Mouse (Mus musculus) kidney, embryonic 16.5 days (tissue): Measurements from ENCODE around the gene Tpk1. TPM values are rescaled to one million over a fixed set of nuclear protein-coding genes. Genes with fewer than 3 reads are reported as not detected.
"Not testable (repeated sequence)": the region's sequence is repeated elsewhere in the genome, so short reads cannot be mapped to it uniquely, and the experiment has no call there.

ENCODE experiments used
- ATAC-seq: fragments of 200-750 bp; cut with Nextera tagmentation; 2 replicates; pipeline ENCODE4 v1.8.0; 2017; ENCODE audit warnings: moderate TSS enrichment; ENCODE audit not compliant: low FRiP score, low TSS enrichment
- H3K27ac ChIP-seq: fragments of 300-500 bp; sonication (generic); 2 replicates; pipeline ENCODE4 v1.5.1; 2014; ENCODE audit warnings: low read length
- H3K27me3 ChIP-seq: fragments of 300-500 bp; sonication (generic); 2 replicates; pipeline ENCODE4 v1.6.1; 2014; ENCODE audit warnings: low read length, control low read depth, mixed read lengths; ENCODE audit not compliant: insufficient read depth
- H3K36me3 ChIP-seq: fragments of 300-500 bp; sonication (generic); 2 replicates; pipeline ENCODE4 v1.6.1; 2014; ENCODE audit warnings: low read length, control low read depth, mixed read lengths; ENCODE audit not compliant: insufficient read depth
- H3K4me1 ChIP-seq: fragments of 300-500 bp; sonication (generic); 2 replicates; pipeline ENCODE4 v1.6.1; 2014; ENCODE audit warnings: low read length, control low read depth, mixed read lengths; ENCODE audit not compliant: insufficient read depth
- H3K4me2 ChIP-seq: fragments of 300-500 bp; sonication (generic); replicated peaks from 2 replicates; pipeline ENCODE4 v1.6.1; 2014; ENCODE audit warnings: low read depth, low read length
- H3K4me3 ChIP-seq: fragments of 300-500 bp; sonication (generic); 2 replicates; pipeline ENCODE4 v1.5.1; 2014; ENCODE audit warnings: mild to moderate bottlenecking, low read length
- H3K9ac ChIP-seq: fragments of 300-500 bp; sonication (generic); replicated peaks from 2 replicates; pipeline ENCODE4 v1.6.1; 2014; ENCODE audit warnings: low read length
- H3K9me3 ChIP-seq: fragments of 300-500 bp; sonication (generic); 2 replicates; pipeline ENCODE4 v1.6.1; 2016; ENCODE audit warnings: low read length, control low read depth
- WGBS: fragments of 180-500 bp; shearing (Covaris S2); extraction: QIAGEN DNeasy Blood & Tissue Kit; methylation state at CpG from one replicate; pipeline ENCODE4 v1.1.7; 2014; 5-methylcytosine and 5-hydroxymethylcytosine counted together
- polyA plus RNA-seq: library from polyadenylated mRNA; unstranded; fragments of >200 nt; fragmentation: Nextera tagmentation; extraction: Ambion mirVana; gene quantifications from 2 replicates; pipeline ENCODE4 v1.2.1, GENCODE M21; 2015

Gene Tpk1
- polyA plus RNA-seq, 1 experiment from 2014 or later, result 23.0 TPM

DNA sequence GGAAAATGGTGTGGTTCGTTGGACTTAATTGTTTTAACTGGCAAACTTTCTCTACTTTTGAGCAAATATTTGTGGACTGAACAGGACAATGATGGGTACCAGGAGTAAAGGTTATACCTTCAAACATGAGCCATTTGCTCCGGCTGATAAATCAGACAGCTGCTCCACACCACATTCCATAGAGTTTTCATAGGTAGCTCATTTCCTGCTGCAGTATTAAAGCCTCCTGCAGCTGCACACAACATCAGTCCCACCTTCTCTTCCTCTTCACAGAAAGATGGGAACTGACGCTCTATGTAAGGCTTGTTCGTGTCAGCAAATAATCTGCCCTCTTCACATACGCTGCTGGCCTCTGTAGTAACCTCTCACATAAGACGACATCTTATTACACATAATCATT lies 22.4 kb downstream of the Tpk1 start:
- H3K9me3 ChIP-seq, result no peaks in the 10 kb centered on the region
- H3K36me3 ChIP-seq, result no peaks in the 10 kb centered on the region
- no peaks in the 10 kb centered on the region for H3K4me1 ChIP-seq
- no peak overlapping the region for H3K9ac ChIP-seq
- ATAC-seq, result no peak
- H3K27ac ChIP-seq, result no peak overlapping the region
- no peak overlapping the region for H3K4me2 ChIP-seq
- H3K27me3 ChIP-seq, result no peaks in the 10 kb centered on the region
- 72% methylated on average over 6 of the region's 6 CpGs for WGBS
- H3K4me3 ChIP-seq, result no peak overlapping the region

DNA sequence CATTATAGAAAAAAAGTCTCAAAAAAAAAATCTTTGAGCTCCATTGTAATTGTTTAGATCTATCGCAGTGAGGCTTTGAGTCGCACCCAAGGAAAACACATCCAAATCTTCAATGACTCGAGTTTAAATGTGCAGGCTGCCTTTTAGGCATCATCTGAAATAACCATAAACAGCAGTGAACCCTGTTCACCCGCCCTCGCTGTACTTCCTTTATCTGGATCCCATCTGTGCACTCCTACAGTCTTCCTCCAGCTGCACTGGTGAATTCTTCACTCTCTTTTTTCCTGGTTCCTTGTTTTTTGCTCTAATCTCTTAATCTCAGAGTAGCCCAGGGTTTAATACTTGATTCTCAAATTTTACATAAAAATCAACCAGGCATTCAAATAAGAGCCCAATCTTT lies 23.7 kb downstream of the Tpk1 start:
- H3K9me3 ChIP-seq, result no peaks in the 10 kb centered on the region
- no peak overlapping the region for H3K4me3 ChIP-seq
- no peaks in the 10 kb centered on the region for H3K27me3 ChIP-seq
- 37% methylated on average over 5 of the region's 5 CpGs for WGBS
- ATAC-seq, result no peak
- no peak overlapping the region for H3K27ac ChIP-seq
- no peaks in the 10 kb centered on the region for H3K4me1 ChIP-seq
- H3K4me2 ChIP-seq, result no peak overlapping the region
- H3K9ac ChIP-seq, result no peak overlapping the region
- H3K36me3 ChIP-seq, result no peaks in the 10 kb centered on the region

DNA sequence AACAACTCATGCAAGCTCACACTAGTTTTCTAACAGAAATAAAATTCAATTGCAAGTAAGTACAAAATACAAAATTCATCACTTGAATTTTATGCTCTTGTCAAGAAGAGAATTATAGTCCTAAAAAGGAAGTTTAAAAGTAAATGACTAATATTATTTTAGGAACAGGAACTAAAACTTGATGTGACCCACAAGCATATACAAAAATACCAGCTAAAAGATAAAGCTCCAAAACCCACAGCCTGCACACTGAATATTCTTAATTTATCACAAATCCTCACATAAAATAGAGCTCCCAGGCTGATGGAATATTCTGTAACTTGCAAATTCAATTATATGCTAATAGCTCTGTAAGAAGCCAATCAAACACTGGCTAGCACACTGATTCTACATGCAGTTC lies 25.5 kb downstream of the Tpk1 start:
- H3K4me1 ChIP-seq, result no peaks in the 10 kb centered on the region
- no peaks in the 10 kb centered on the region for H3K9me3 ChIP-seq
- no peak overlapping the region for H3K27ac ChIP-seq
- no peaks in the 10 kb centered on the region for H3K36me3 ChIP-seq
- no peak overlapping the region for H3K9ac ChIP-seq
- H3K4me3 ChIP-seq, result no peak overlapping the region
- no peaks in the 10 kb centered on the region for H3K27me3 ChIP-seq
- H3K4me2 ChIP-seq, result no peak overlapping the region
- no peak for ATAC-seq

DNA sequence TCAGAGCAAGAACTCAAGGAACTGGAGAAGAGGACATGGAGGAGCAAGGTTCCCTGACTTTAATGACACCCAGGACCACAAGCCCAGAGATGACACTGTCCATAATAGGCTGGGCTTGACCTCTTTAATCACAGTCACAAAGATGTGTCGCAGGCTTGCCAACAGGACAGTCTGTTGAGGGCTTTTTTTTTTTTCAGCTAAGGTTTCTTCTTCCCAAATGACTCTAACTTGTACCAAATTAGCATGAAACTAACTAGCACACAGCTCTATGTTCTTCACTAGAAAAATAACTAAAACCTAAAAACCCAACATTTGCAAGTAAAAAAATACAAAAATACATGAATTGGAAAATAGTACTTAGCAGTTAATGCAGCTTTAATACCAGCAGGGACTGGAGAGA lies 27.2 kb downstream of the Tpk1 start:
- 87% methylated on average over 1 of the region's 1 CpGs for WGBS
- H3K4me3 ChIP-seq, result no peak overlapping the region
- H3K27ac ChIP-seq, result no peak overlapping the region
- no peaks in the 10 kb centered on the region for H3K4me1 ChIP-seq
- ATAC-seq, result no peak
- no peak overlapping the region for H3K9ac ChIP-seq
- no peak overlapping the region for H3K4me2 ChIP-seq
- H3K36me3 ChIP-seq, result no peaks in the 10 kb centered on the region
- H3K9me3 ChIP-seq, result no peaks in the 10 kb centered on the region
- no peaks in the 10 kb centered on the region for H3K27me3 ChIP-seq

DNA sequence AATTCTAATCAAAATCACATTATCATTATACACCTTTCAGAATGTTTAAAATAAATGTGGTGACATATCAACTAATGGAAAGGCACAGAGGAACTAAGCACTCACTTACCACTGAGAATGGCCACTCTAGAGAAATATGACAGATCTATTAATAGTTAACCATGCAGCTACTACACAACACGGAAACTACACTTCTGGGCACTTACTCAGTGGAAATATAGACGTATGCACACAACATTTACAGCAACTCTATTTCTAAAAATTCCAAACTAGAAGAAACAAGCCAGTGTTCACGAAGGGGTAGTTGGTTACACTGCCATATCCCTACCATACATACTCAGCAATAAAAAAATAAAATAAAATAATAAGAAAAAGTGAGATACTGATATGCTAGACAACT lies 28.0 kb downstream of the Tpk1 start:
- Histone ChIP-seq H3K4me2 (no peak overlapping the region), H3K36me3 (no peaks in the 10 kb centered on the region), H3K4me3 (no peak overlapping the region), H3K9me3 (no peaks in the 10 kb centered on the region), H3K27ac (no peak overlapping the region), H3K27me3 (no peaks in the 10 kb centered on the region), H3K4me1 (no peaks in the 10 kb centered on the region), H3K9ac (no peak overlapping the region)
- no peak for ATAC-seq
- WGBS, result 77% methylated on average over 3 of the region's 3 CpGs

DNA sequence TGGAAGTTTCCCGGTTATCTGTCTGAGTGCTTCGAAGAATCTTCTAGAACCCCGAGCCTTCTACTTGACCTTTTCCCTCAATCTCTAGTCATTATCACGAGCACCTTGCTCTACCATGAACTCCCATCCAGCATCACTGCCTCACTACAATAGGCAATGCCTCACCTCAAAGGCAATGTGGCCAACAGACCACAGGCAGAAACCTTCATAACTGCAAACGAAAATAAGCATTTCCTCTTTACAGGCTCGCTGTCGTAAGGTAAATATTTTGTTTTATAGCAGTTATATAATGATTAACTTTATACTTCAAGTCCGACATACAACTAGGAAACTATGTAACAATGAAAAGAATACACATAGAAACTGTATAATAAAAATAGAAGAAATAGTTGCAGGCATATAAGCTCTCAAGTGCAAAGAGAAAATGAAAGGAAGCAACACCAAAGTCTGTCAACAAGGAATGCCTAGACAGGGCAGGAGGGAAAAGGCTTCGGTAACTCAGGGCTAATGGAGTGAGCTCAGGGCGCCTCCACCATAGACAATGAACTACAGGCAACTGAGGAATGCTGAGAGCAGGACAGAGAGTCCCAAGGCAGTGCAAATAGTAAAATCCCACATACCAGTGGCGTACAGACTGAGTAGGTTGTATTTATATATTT lies 29.0 kb downstream of the Tpk1 start:
- WGBS, result 81% methylated on average over 11 of the region's 11 CpGs
- no peak overlapping the region for H3K9ac ChIP-seq
- no peak overlapping the region; the same call in 1 of the 2 replicates for H3K4me2 ChIP-seq
- no peak overlapping the region for H3K27ac ChIP-seq
- H3K36me3 ChIP-seq, result no peaks in the 10 kb centered on the region
- no peaks in the 10 kb centered on the region for H3K27me3 ChIP-seq
- H3K4me1 ChIP-seq, result no peaks in the 10 kb centered on the region
- no peak for ATAC-seq
- H3K4me3 ChIP-seq, result no peak overlapping the region
- H3K9me3 ChIP-seq, result no peaks in the 10 kb centered on the region

DNA sequence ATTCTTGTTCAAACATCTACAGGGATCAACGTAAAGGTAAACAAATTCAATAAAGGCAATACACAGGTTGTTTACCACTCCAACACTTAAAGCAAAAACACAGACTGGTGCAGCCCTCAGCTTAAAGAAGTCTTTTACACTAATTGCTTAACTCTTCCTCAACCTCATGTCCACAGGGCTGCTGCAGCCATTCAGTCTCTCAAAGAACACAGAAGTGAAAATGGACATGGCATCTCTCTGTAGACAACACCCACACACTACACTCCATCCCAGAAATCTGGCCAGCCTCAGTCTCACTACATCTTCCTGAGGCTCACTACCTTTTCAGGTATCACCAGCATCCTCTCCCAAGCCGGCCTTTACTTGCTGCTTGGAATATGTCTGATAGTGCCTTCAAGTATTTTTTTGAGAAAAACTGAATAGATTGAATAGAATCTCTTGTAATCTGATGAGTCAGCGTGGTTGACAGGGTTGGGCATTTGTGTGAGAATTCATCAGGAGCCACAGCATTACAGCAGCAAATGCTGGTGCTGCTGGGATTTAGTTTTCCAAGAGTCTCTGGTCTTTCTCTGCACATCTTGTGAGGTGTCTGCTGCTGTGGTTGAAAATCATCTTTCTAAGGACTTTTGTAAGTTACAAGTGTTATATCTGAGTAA lies 32.6 kb downstream of the Tpk1 start:
- H3K27me3 ChIP-seq, result no peaks in the 10 kb centered on the region
- H3K4me2 ChIP-seq, result no peak overlapping the region
- no peaks in the 10 kb centered on the region for H3K4me1 ChIP-seq
- H3K36me3 ChIP-seq, result no peaks in the 10 kb centered on the region
- H3K27ac ChIP-seq, result no peak overlapping the region
- no peaks in the 10 kb centered on the region for H3K9me3 ChIP-seq
- no peak overlapping the region for H3K9ac ChIP-seq
- no peak overlapping the region for H3K4me3 ChIP-seq
- ATAC-seq, result no peak
- 87% methylated on average over 3 of the region's 3 CpGs for WGBS

DNA sequence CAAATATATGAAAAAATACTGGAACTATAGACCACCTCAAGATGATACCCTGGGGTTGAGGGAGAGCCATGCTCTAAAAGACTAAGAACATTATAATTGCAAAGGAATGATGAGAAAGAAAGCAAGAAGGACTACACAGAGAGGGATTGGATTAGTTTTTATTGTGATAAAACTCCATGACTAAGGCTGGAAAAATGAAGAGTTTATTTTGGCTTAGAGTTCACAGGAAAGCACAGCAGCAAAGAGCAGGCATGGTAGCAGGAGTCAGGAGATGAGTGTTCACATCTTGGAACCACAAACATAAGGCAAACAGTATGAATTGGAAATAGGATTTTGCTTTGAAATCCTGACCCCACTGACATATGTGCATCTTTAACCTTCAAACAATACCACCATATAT lies 33.2 kb downstream of the Tpk1 start:
- Histone ChIP-seq H3K27ac (no peak overlapping the region), H3K4me3 (no peak overlapping the region), H3K36me3 (no peaks in the 10 kb centered on the region), H3K9me3 (no peaks in the 10 kb centered on the region), H3K4me2 (no peak overlapping the region), H3K4me1 (no peaks in the 10 kb centered on the region), H3K9ac (no peak overlapping the region), H3K27me3 (no peaks in the 10 kb centered on the region)
- no peak for ATAC-seq

DNA sequence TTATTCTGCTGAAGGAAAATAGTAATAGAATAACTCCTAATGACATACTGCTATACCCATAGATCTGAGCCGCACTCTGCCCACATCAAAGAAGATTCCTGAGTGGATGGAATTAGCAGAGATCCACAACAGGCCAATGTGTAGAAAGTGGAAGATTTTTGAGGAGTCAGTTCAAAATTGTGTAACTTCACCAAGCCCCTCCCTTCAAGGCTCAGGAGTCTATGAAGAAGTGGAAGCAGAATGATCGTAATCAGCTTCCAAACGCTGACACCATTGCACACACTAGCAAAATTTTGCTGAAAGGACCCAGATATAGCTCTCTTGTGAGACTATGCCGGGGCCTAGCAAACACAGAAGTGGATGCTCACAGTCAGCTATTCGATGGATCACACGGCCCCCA lies 42.6 kb downstream of the Tpk1 start:
- H3K36me3 ChIP-seq, H3K9ac ChIP-seq, ATAC-seq, H3K9me3 ChIP-seq, H3K4me2 ChIP-seq, H3K4me1 ChIP-seq, H3K27ac ChIP-seq, H3K4me3 ChIP-seq, H3K27me3 ChIP-seq: not testable (repeated sequence)
- 94% methylated on average over 6 of the region's 6 CpGs for WGBS

DNA sequence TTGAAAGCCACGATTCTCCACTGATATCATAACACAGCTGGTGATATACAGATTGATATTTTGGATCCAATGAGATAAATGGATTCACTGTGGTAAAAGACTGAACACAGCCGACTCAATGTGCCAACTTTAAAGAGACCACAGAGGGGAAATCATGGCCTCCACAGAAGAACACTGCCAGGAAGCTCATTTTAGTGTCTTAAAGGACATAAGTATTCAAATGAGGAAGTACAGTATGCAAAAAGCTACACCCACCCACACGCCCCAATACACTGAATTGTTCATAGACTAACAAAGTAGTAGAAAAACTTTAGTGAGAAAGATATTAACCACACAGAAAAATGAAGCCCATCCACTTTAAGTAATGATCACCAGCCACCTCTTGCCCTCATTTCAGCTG lies 46.8 kb downstream of the Tpk1 start:
- Histone ChIP-seq H3K4me1 (no peaks in the 10 kb centered on the region), H3K27me3 (no peaks in the 10 kb centered on the region), H3K9me3 (no peaks in the 10 kb centered on the region), H3K4me2 (no peak overlapping the region), H3K4me3 (no peak overlapping the region), H3K36me3 (no peaks in the 10 kb centered on the region), H3K9ac (no peak overlapping the region), H3K27ac (no peak overlapping the region)
- WGBS, result 85% methylated on average over 3 of the region's 3 CpGs
- ATAC-seq, result no peak
